Mouse (Mus musculus): ENCODE measurements around the gene Abt1. TPM values are rescaled to one million over a fixed set of nuclear protein-coding genes. Genes with fewer than 3 reads are reported as not detected.

The Abt1 gene
- total RNA-seq, 1 experiment = 15.5 TPM

DNA sequence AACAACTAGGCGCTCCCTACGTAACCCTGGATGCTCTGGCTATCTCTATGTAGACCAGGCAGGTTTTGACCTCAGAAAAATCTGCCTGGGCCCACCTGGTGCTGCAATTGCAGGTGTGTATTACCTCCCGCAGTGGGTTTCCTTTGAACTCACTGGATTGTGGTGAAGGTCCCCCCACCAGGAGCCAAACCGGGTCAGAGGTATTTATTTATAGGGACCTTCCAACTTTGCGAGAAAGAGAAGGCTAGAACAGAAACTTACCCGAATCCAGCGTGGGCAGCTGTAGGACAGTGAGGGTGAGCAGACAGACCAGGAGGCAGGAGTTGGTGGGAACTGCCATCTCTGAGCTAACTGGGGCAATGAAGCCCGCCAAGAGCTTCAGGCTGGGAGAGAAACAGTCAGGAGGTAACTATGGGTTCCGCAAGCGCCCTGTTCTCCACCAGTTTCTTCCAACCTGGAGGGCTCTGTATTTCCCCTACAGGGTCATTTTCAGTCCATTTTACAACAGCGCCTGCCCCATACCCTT, 41.2 kb upstream of the Abt1 start:
- in situ Hi-C loops (cut with MboI; ENCODE audit: low sequenced_read_pairs in 2 of 2, unreplicated experiment in 2 of 2) = no loop called here
- peak overlapping the region; percentile 26 to 49; a peak in 2 of 4 replicates for H3K4me3 ChIP-seq (ENCODE audit: insufficient read depth in 1 of 2, low read depth in 1 of 2, low read length in 2 of 2, poor library complexity in 1 of 2, severe bottlenecking in 1 of 2)
- no peaks in the 10 kb centered on the region for H3K9me3 ChIP-seq (ENCODE audit: control insufficient read depth, insufficient read depth, low read depth, low read length)
- H3K9ac ChIP-seq (ENCODE audit: insufficient read depth, low read depth, low read length, poor library complexity, severe bottlenecking) = no peak overlapping the region
- H3K27ac ChIP-seq (ENCODE audit: insufficient read depth, low read depth, low read length, poor library complexity, severe bottlenecking) = no peak overlapping the region
- DNase-seq (ENCODE audit: low read depth, low spot score) = no peak
- peaks cover 2 to 7% of the 10 kb centered on the region in 2 experiments; a peak in 3 of 4 replicates for H3K4me1 ChIP-seq (ENCODE audit: control insufficient read depth in 2 of 2, insufficient read depth in 2 of 2, low read length in 2 of 2, poor library complexity in 1 of 2)
- H3K36me3 ChIP-seq (ENCODE audit: control insufficient read depth, insufficient read depth, low read length, poor library complexity, severe bottlenecking) = no peaks in the 10 kb centered on the region
- TF ChIP-seq MAFK (IDR thresholded peaks at IDR 0.05; ENCODE audit: insufficient read depth, low read depth, low read length) (no peak), CHD2 (IDR thresholded peaks at IDR 0.05; ENCODE audit: low read depth, low read length) (no peak)

DNA sequence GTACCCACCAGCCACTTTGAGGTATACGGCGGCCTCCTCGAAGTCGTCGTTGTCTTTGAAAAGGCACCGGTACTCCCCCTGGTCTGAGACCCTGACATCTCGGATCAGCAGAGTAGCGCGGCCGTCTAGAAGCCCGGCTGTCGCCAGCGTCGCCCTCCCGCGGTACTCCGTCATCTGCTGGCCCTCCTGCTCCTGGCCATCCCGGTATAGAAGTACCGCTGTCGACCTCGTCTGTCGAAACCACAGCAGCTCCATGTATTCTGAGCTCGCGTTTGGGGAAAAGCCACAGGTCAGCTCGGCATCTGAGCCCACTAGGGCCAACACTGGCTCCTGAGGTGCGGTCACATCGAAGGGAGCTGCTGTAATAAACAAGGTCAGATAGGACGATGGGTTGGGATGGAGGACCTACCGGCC, 40.6 kb upstream of the Abt1 start:
- no peak for DNase-seq (ENCODE audit: low read depth, low spot score)
- no peak overlapping the region for H3K27ac ChIP-seq (ENCODE audit: insufficient read depth, low read depth, low read length, poor library complexity, severe bottlenecking)
- H3K9me3 ChIP-seq (ENCODE audit: control insufficient read depth, insufficient read depth, low read depth, low read length) = no peaks in the 10 kb centered on the region
- in situ Hi-C loops (cut with MboI; ENCODE audit: low sequenced_read_pairs in 2 of 2, unreplicated experiment in 2 of 2) = no loop called here
- H3K9ac ChIP-seq (ENCODE audit: insufficient read depth, low read depth, low read length, poor library complexity, severe bottlenecking) = peak overlapping the region; percentile 26
- no peaks in the 10 kb centered on the region for H3K36me3 ChIP-seq (ENCODE audit: control insufficient read depth, insufficient read depth, low read length, poor library complexity, severe bottlenecking)
- TF ChIP-seq ZC3H11A (IDR thresholded peaks at IDR 0.05; ENCODE audit: borderline replicate concordance, low read depth, low read length) = no peak
- no peak for TF ChIP-seq ZNF384 (IDR thresholded peaks at IDR 0.05; ENCODE audit: low read depth, low read length)
- TF ChIP-seq MAFK (IDR thresholded peaks at IDR 0.05; ENCODE audit: insufficient read depth, low read depth, low read length) = no peak
- TF ChIP-seq HCFC1 (IDR thresholded peaks at IDR 0.05; ENCODE audit: borderline replicate concordance, insufficient read depth, low read length) = no peak
- no peak for TF ChIP-seq CHD2 (IDR thresholded peaks at IDR 0.05; ENCODE audit: low read depth, low read length)
- peak overlapping the region; percentile 49 to 55 for H3K4me3 ChIP-seq (ENCODE audit: insufficient read depth in 1 of 2, low read depth in 1 of 2, low read length in 2 of 2, poor library complexity in 1 of 2, severe bottlenecking in 1 of 2)
- peaks cover 2 to 7% of the 10 kb centered on the region in 2 experiments; a peak in 3 of 4 replicates for H3K4me1 ChIP-seq (ENCODE audit: control insufficient read depth in 2 of 2, insufficient read depth in 2 of 2, low read length in 2 of 2, poor library complexity in 1 of 2)

DNA sequence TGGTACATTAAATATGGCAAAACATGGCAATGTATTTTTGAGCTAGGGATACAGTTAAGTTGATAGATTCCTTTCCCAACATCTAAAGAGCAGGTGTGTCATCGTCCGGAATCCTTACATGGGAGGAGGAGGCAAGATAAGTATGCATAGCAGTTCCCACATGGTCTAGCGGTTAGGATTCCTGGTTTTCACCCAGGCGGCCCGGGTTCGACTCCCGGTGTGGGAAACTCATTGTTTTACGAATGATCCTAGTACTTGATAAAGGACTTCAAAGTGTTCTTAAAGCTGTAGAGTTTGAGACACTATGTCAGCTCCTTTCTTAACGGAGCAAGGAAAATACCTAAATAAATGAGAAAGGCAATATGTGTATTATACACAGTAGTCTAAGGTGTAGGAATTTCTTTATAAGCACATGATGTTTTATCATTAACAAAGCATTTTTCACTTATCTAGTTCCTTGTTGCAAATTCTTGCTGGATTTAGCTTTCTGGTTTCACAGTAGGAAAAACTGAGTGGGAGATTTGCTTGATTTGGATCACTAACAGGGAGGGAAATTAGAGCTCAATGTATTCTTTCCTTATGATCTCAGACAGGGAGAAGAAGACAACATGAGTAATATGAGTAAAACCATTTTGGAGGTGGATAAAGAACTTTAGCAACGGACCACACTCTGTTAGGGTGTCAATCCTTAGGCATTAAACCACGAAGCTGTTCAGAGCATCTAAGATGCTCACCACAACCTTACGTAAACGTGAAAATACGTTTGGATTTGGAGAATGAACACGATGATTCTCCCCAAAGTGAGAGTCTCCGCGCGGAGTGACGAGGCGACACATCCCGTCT, 39.9 kb upstream of the Abt1 start:
- Histone ChIP-seq H3K9me3 (ENCODE audit: control insufficient read depth, insufficient read depth, low read depth, low read length) (no peaks in the 10 kb centered on the region), H3K9ac (ENCODE audit: insufficient read depth, low read depth, low read length, poor library complexity, severe bottlenecking) (peak overlapping the region; percentile 26), H3K36me3 (ENCODE audit: control insufficient read depth, insufficient read depth, low read length, poor library complexity, severe bottlenecking) (no peaks in the 10 kb centered on the region), H3K27ac (ENCODE audit: insufficient read depth, low read depth, low read length, poor library complexity, severe bottlenecking) (no peak overlapping the region), H3K4me1 (ENCODE audit: control insufficient read depth in 2 of 2, insufficient read depth in 2 of 2, low read length in 2 of 2, poor library complexity in 1 of 2) (peaks cover 2 to 11% of the 10 kb centered on the region in 2 experiments; a peak in 3 of 4 replicates), H3K4me3 (ENCODE audit: insufficient read depth in 1 of 2, low read depth in 1 of 2, low read length in 2 of 2, poor library complexity in 1 of 2, severe bottlenecking in 1 of 2) (peak overlapping the region; percentile 49 to 55)
- TF ChIP-seq ZNF384 (IDR thresholded peaks at IDR 0.05; ENCODE audit: low read depth, low read length) (no peak), CHD2 (IDR thresholded peaks at IDR 0.05; ENCODE audit: low read depth, low read length) (no peak), HCFC1 (IDR thresholded peaks at IDR 0.05; ENCODE audit: borderline replicate concordance, insufficient read depth, low read length) (no peak), MAFK (IDR thresholded peaks at IDR 0.05; ENCODE audit: insufficient read depth, low read depth, low read length) (peak; percentile 84)
- in situ Hi-C loops (cut with MboI; ENCODE audit: low sequenced_read_pairs in 2 of 2, unreplicated experiment in 2 of 2) = no loop called here
- peak; percentile 79 for DNase-seq (ENCODE audit: low read depth, low spot score)

DNA sequence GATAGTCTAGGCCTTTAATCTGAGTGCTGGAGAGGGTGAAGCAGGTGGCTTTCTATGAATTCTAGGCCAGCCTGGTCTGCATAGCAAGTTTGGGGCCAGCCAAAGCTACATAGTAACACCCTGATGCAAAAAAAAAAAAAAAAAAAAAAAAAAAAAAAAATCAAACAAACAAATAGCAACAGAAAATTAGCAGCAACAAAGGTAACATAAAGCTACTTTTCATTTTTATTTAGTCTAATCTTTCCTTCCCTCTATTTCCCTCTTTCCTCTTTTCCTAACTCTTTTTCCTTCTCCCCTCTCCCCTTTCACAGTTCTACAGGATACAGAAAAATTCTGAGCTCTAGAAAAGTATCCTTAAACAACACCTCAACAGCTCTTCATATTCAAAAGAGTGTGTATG, 39.0 kb upstream of the Abt1 start:
- no peaks in the 10 kb centered on the region for H3K9me3 ChIP-seq (ENCODE audit: control insufficient read depth, insufficient read depth, low read depth, low read length)
- DNase-seq (ENCODE audit: low read depth, low spot score) = no peak
- H3K9ac ChIP-seq (ENCODE audit: insufficient read depth, low read depth, low read length, poor library complexity, severe bottlenecking) = no peak overlapping the region
- no peak for TF ChIP-seq MAFK (IDR thresholded peaks at IDR 0.05; ENCODE audit: insufficient read depth, low read depth, low read length)
- no peak for TF ChIP-seq HCFC1 (IDR thresholded peaks at IDR 0.05; ENCODE audit: borderline replicate concordance, insufficient read depth, low read length)
- no peak for TF ChIP-seq CHD2 (IDR thresholded peaks at IDR 0.05; ENCODE audit: low read depth, low read length)
- TF ChIP-seq ZNF384 (IDR thresholded peaks at IDR 0.05; ENCODE audit: low read depth, low read length) = no peak
- TF ChIP-seq ZC3H11A (IDR thresholded peaks at IDR 0.05; ENCODE audit: borderline replicate concordance, low read depth, low read length) = no peak
- no peaks in the 10 kb centered on the region for H3K36me3 ChIP-seq (ENCODE audit: control insufficient read depth, insufficient read depth, low read length, poor library complexity, severe bottlenecking)
- in situ Hi-C loops (cut with MboI; ENCODE audit: low sequenced_read_pairs in 2 of 2, unreplicated experiment in 2 of 2) = no loop called here
- H3K4me3 ChIP-seq (ENCODE audit: insufficient read depth in 1 of 2, low read depth in 1 of 2, low read length in 2 of 2, poor library complexity in 1 of 2, severe bottlenecking in 1 of 2) = no peak overlapping the region
- peaks cover 2 to 11% of the 10 kb centered on the region in 2 experiments; a peak in 3 of 4 replicates for H3K4me1 ChIP-seq (ENCODE audit: control insufficient read depth in 2 of 2, insufficient read depth in 2 of 2, low read length in 2 of 2, poor library complexity in 1 of 2)
- no peak overlapping the region for H3K27ac ChIP-seq (ENCODE audit: insufficient read depth, low read depth, low read length, poor library complexity, severe bottlenecking)
